Mouse (Mus musculus): ENCODE measurements around the gene Nucb1. TPM values are rescaled to one million over a fixed set of nuclear protein-coding genes. Genes with fewer than 3 reads are reported as not detected.
A peak's percentile ranks its signal among the peaks of the same experiment; 100 is the strongest.

Nucb1 gene
- total and polyA plus RNA-seq, 2 experiments from 2014 or later, result 76.8 to 122 TPM

- Histone ChIP-seq H3K4me3 (ENCODE audit: low read depth, low read length) (no peak overlapping the region), H3K9me3 (ENCODE audit: low read length) (no peaks in the 10 kb centered on the region), H3K27me3 (ENCODE audit: insufficient read depth, low read length) (no peaks in the 10 kb centered on the region), H3K27ac (ENCODE audit: low read depth, low read length) (no peak overlapping the region), H3K36me3 (ENCODE audit: insufficient read depth) (no peaks in the 10 kb centered on the region), H3K4me2 (ENCODE audit: low read depth) (no peak overlapping the region), H3K9ac (no peak overlapping the region), H3K4me1 (ENCODE audit: insufficient read depth) (no peaks in the 10 kb centered on the region)
- TF ChIP-seq CTCF (IDR thresholded peaks at IDR 0.05; ENCODE audit: low read depth), result no peak
- ATAC-seq (no peak), DNase-seq (no peak)
- WGBS, result 81% methylated on average over 11 of the region's 11 CpGs
Observed at GRCm38 (mm10) chr7:45550821-45551511, 40.8 kb upstream of the Nucb1 start.

- Histone ChIP-seq H3K4me2 (ENCODE audit: low read depth) (no peak overlapping the region), H3K27me3 (ENCODE audit: insufficient read depth, low read length) (no peaks in the 10 kb centered on the region), H3K4me1 (ENCODE audit: insufficient read depth) (no peaks in the 10 kb centered on the region), H3K27ac (ENCODE audit: low read depth, low read length) (no peak overlapping the region), H3K9me3 (ENCODE audit: low read length) (no peaks in the 10 kb centered on the region), H3K4me3 (ENCODE audit: low read depth, low read length) (no peak overlapping the region), H3K36me3 (ENCODE audit: insufficient read depth) (no peaks in the 10 kb centered on the region), H3K9ac (no peak overlapping the region)
- 89% methylated on average over 16 of the region's 16 CpGs for WGBS
- DNase-seq (no peak), ATAC-seq (no peak)
- TF ChIP-seq CTCF (IDR thresholded peaks at IDR 0.05; ENCODE audit: low read depth), result no peak
Observed at GRCm38 (mm10) chr7:45549641-45550436, 39.6 kb upstream of the Nucb1 start.

GRCm38 (mm10) chr7:45544525-45544924 is 34.3 kb upstream of the Nucb1 start:
- WGBS, result 98% methylated on average over 1 of the region's 1 CpGs
- Histone ChIP-seq H3K9ac (no peak overlapping the region), H3K4me2 (ENCODE audit: low read depth) (no peak overlapping the region), H3K9me3 (ENCODE audit: low read length) (no peaks in the 10 kb centered on the region), H3K4me1 (ENCODE audit: insufficient read depth) (no peaks in the 10 kb centered on the region), H3K27me3 (ENCODE audit: insufficient read depth, low read length) (no peaks in the 10 kb centered on the region), H3K4me3 (ENCODE audit: low read depth, low read length) (no peak overlapping the region), H3K27ac (ENCODE audit: low read depth, low read length) (no peak overlapping the region), H3K36me3 (ENCODE audit: insufficient read depth) (no peaks in the 10 kb centered on the region)
- 0 out of 2 replicates have a peak, but pooled peaks have one; percentile 6 for TF ChIP-seq CTCF (IDR thresholded peaks at IDR 0.05; ENCODE audit: low read depth)
- no peak for DNase-seq
- ATAC-seq, result no peak

GRCm38 (mm10) chr7:45540213-45540612 is 30.0 kb upstream of the Nucb1 start:
- Histone ChIP-seq H3K4me3 (ENCODE audit: low read depth, low read length) (no peak overlapping the region), H3K27ac (ENCODE audit: low read depth, low read length) (no peak overlapping the region), H3K9me3 (ENCODE audit: low read length) (no peaks in the 10 kb centered on the region), H3K4me1 (ENCODE audit: insufficient read depth) (peaks cover 6% of the 10 kb centered on the region), H3K36me3 (ENCODE audit: insufficient read depth) (no peaks in the 10 kb centered on the region), H3K9ac (no peak overlapping the region), H3K27me3 (ENCODE audit: insufficient read depth, low read length) (no peaks in the 10 kb centered on the region), H3K4me2 (ENCODE audit: low read depth) (no peak overlapping the region)
- no peak for ATAC-seq
- WGBS, result 67% methylated on average over 2 of the region's 2 CpGs
- DNase-seq, result no peak
- TF ChIP-seq CTCF (IDR thresholded peaks at IDR 0.05; ENCODE audit: low read depth), result no peak

- Histone ChIP-seq H3K9ac (no peak overlapping the region), H3K36me3 (ENCODE audit: insufficient read depth) (no peaks in the 10 kb centered on the region), H3K4me2 (ENCODE audit: low read depth) (no peak overlapping the region), H3K4me3 (ENCODE audit: low read depth, low read length) (no peak overlapping the region), H3K9me3 (ENCODE audit: low read length) (no peaks in the 10 kb centered on the region), H3K4me1 (ENCODE audit: insufficient read depth) (peaks cover 6% of the 10 kb centered on the region), H3K27me3 (ENCODE audit: insufficient read depth, low read length) (no peaks in the 10 kb centered on the region), H3K27ac (ENCODE audit: low read depth, low read length) (no peak overlapping the region)
- no peak for DNase-seq
- WGBS, result 76% methylated on average over 3 of the region's 3 CpGs
- no peak for ATAC-seq
- no peak for TF ChIP-seq CTCF (IDR thresholded peaks at IDR 0.05; ENCODE audit: low read depth)
Observed at GRCm38 (mm10) chr7:45539095-45539494, 28.9 kb upstream of the Nucb1 start.

- Histone ChIP-seq H3K4me2 (ENCODE audit: low read depth) (peak overlapping the region; percentile 88), H3K4me3 (ENCODE audit: low read depth, low read length) (peak overlapping the region; percentile 63), H3K27ac (ENCODE audit: low read depth, low read length) (peak overlapping the region; percentile 59), H3K36me3 (ENCODE audit: insufficient read depth) (no peaks in the 10 kb centered on the region), H3K4me1 (ENCODE audit: insufficient read depth) (peaks cover 6% of the 10 kb centered on the region), H3K9ac (peak overlapping the region; percentile 70), H3K27me3 (ENCODE audit: insufficient read depth, low read length) (no peaks in the 10 kb centered on the region), H3K9me3 (ENCODE audit: low read length) (no peaks in the 10 kb centered on the region)
- 1% methylated on average over 29 of the region's 29 CpGs for WGBS
- TF ChIP-seq CTCF (IDR thresholded peaks at IDR 0.05; ENCODE audit: low read depth), result peak; percentile 62
- ATAC-seq (peak; percentile 91), DNase-seq (peak; percentile 78)
Observed at GRCm38 (mm10) chr7:45538163-45539041, 28.2 kb upstream of the Nucb1 start.

All from forebrain, postnatal 0 days (tissue).